ENCODE assay signal across 16 mouse cellular contexts in the genomic region with DNA sequence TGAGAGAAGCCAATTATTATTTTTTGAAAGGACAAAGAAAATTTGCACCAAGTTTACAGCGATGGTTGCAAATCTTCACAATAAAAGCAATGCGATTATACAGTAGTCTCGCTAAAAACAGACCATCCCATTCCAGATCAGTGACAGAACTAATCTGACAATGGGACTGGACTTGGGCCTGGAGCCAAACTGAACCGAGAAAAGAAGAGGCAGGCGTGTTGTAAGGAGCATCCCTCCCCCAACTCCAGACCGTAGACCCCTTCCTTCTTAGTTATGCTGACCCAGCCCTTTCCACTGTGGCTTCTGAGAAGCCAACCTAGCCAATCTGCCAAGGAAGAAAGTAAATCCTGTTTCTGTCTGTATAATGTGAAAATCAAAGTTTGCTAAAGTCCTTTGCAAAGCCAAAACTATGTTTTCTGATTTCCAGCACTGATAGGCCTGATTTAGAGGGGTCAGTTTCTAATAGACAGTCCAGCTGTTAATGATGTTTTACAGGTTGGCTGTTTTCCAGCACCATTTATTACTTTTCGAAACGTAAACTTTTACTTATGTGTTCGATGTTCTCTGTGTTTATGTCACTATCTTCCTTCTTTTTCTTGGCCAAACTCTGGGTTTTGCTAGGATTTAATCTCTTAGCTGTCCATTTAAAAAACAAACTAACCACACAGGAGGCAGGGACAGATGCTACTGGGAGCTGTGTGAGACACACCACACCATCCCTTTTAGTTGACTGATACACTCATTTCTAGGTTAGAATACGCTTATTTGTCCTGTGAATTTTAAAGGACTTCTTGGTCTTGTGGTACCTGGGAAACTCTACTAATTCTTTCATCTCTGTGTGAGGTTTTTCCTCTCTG.
DNase-seq lines count a peak whose midpoint lies in the region; ATAC-seq and TF ChIP-seq lines count a peak whose summit lies in the region.
"Had no signal": no experiment of that assay in that cellular context is flagged by ENCODE, and none has a peak within 500 bp of the region (broad histone marks: within the 10 kb centered on the region; RNA-seq: fewer than 3 reads in every experiment).

No protein-coding gene starts in this region.

- DNase-seq in kidney, postnatal 25 days: no peak
- no peak for DNase-seq in lung, postnatal 25 days (ENCODE audit: low spot score)
- peak; percentile 11 for DNase-seq in right cerebral cortex, postnatal 4 days
- no peak for DNase-seq in right cerebral cortex, adult 18-20 months
- DNase-seq in stomach, postnatal 0 days (ENCODE audit: low spot score): no peak
- no peak for DNase-seq in thymus, postnatal 0 days (ENCODE audit: low spot score)
- DNase-seq: adrenal gland, postnatal 25 days; cerebellum, adult 8-10 months; heart, adult 2 months; layer of hippocampus, postnatal 36 days; lung, adult 18-20 months; right cerebral cortex, postnatal 25 days had no signal

- TF ChIP-seq CTCF in stomach, postnatal 0 days (IDR thresholded peaks at IDR 0.05; ENCODE audit: low read depth): no peak

- 44% methylated on average over 10 of the region's 10 CpGs for WGBS in kidney, embryonic 15.5 days
- WGBS in lung, embryonic 15.5 days: 37% methylated on average over 10 of the region's 10 CpGs
- 48% methylated on average over 10 of the region's 10 CpGs for WGBS in stomach, postnatal 0 days

- no peak overlapping the region for H3K9ac ChIP-seq in kidney, embryonic 15.5 days
- no peak overlapping the region for H3K9ac ChIP-seq in lung, embryonic 15.5 days
- no peak overlapping the region for H3K9ac ChIP-seq in stomach, postnatal 0 days (ENCODE audit: low read length)
- H3K9ac ChIP-seq: embryonic facial prominence, embryonic 13.5 days; heart, embryonic 15.5 days had no signal

- peak; percentile 78 for ATAC-seq in kidney, embryonic 15.5 days (replicated peaks; ENCODE audit: low FRiP score)
- peak; percentile 95 for ATAC-seq in lung, embryonic 15.5 days (ENCODE audit: borderline replicate concordance, extremely low read depth, low FRiP score, low TSS enrichment)
- ATAC-seq in stomach, postnatal 0 days (ENCODE audit: low FRiP score, low TSS enrichment): no peak

- H3K27ac ChIP-seq in kidney, embryonic 15.5 days: 0 out of 2 replicates have a peak overlapping the region, but pooled peaks have one; percentile 48
- peak overlapping the region; percentile 39; the same call in 1 of the 2 replicates for H3K27ac ChIP-seq in lung, embryonic 15.5 days
- no peak overlapping the region for H3K27ac ChIP-seq in stomach, postnatal 0 days (replicated peaks)
- H3K27ac ChIP-seq: embryonic facial prominence, embryonic 13.5 days; heart, adult 2 months; heart, embryonic 15.5 days had no signal

- no peaks in the 10 kb centered on the region for H3K4me1 ChIP-seq in kidney, embryonic 15.5 days
- H3K4me1 ChIP-seq in lung, embryonic 15.5 days: peaks cover 14% of the 10 kb centered on the region
- no peaks in the 10 kb centered on the region for H3K4me1 ChIP-seq in stomach, postnatal 0 days (replicated peaks; ENCODE audit: control insufficient read depth, insufficient read depth)
- H3K4me1 ChIP-seq: embryonic facial prominence, embryonic 13.5 days; heart, embryonic 15.5 days had no signal

- no peak overlapping the region for H3K4me2 ChIP-seq in kidney, embryonic 15.5 days
- H3K4me2 ChIP-seq in lung, embryonic 15.5 days: 0 out of 2 replicates have a peak overlapping the region, but pooled peaks have one; percentile 4
- peak overlapping the region; percentile 17; the same call in 1 of the 2 replicates for H3K4me2 ChIP-seq in stomach, postnatal 0 days (replicated peaks; ENCODE audit: low read depth)
- H3K4me2 ChIP-seq: embryonic facial prominence, embryonic 13.5 days; heart, embryonic 15.5 days had no signal

- H3K27me3 ChIP-seq in kidney, embryonic 15.5 days: no peaks in the 10 kb centered on the region
- H3K27me3 ChIP-seq in lung, embryonic 15.5 days: no peaks in the 10 kb centered on the region
- no peaks in the 10 kb centered on the region for H3K27me3 ChIP-seq in stomach, postnatal 0 days (ENCODE audit: control insufficient read depth, insufficient read depth, low read length)
- H3K27me3 ChIP-seq: embryonic facial prominence, embryonic 13.5 days; heart, embryonic 15.5 days had no signal

- H3K9me3 ChIP-seq in kidney, embryonic 15.5 days (replicated peaks): no peaks in the 10 kb centered on the region
- no peaks in the 10 kb centered on the region for H3K9me3 ChIP-seq in lung, embryonic 15.5 days
- no peaks in the 10 kb centered on the region for H3K9me3 ChIP-seq in stomach, postnatal 0 days (ENCODE audit: control insufficient read depth, low read length)
- H3K9me3 ChIP-seq: embryonic facial prominence, embryonic 13.5 days; heart, embryonic 15.5 days had no signal

- H3K36me3 ChIP-seq in kidney, embryonic 15.5 days: no peaks in the 10 kb centered on the region
- H3K36me3 ChIP-seq in lung, embryonic 15.5 days: no peaks in the 10 kb centered on the region
- no peaks in the 10 kb centered on the region for H3K36me3 ChIP-seq in stomach, postnatal 0 days (ENCODE audit: control insufficient read depth, insufficient read depth, low read length)
- H3K36me3 ChIP-seq: embryonic facial prominence, embryonic 13.5 days; heart, embryonic 15.5 days had no signal

- H3K4me3 ChIP-seq in kidney, embryonic 15.5 days (replicated peaks): no peak overlapping the region
- H3K4me3 ChIP-seq in lung, embryonic 15.5 days: no peak overlapping the region
- no peak overlapping the region for H3K4me3 ChIP-seq in stomach, postnatal 0 days (ENCODE audit: low read depth, low read length)
- H3K4me3 ChIP-seq: embryonic facial prominence, embryonic 13.5 days; heart, adult 2 months; heart, embryonic 15.5 days had no signal

- TF ChIP-seq EP300 in stomach, postnatal 0 days (optimal IDR thresholded peaks at IDR 0.05): no peak
